Mouse (Mus musculus) forebrain, embryonic 11.5 days (tissue): ENCODE results near the gene Pdgfc. TPM values are rescaled to one million over a fixed set of nuclear protein-coding genes. Genes with fewer than 3 reads are reported as not detected.
A peak's percentile ranks its signal among the peaks of the same experiment; 100 is the strongest.
"Not testable (repeated sequence)": the region's sequence is repeated elsewhere in the genome, so short reads cannot be mapped to it uniquely, and the experiment has no call there.

ENCODE experiments used
- ATAC-seq: fragments of 200-750 bp; cut with Nextera tagmentation; replicated peaks from 2 replicates; pipeline ENCODE4 v1.8.0; 2017; ENCODE audit warnings: moderate TSS enrichment; ENCODE audit not compliant: low FRiP score
- DNase-seq: peaks from one replicate; pipeline ENCODE4 v3.0.0-alpha.2; 2017; ENCODE audit warnings: low spot score
- H3K27ac ChIP-seq: fragments of 300-500 bp; sonication (generic); 2 replicates; pipeline ENCODE4 v1.5.1; 2014; ENCODE audit warnings: low read depth, low read length
- H3K27me3 ChIP-seq: fragments of 300-500 bp; sonication (generic); 2 replicates; pipeline ENCODE4 v1.6.1; 2014; ENCODE audit warnings: mild to moderate bottlenecking, low read length, mixed read lengths; ENCODE audit not compliant: control insufficient read depth, insufficient read depth
- H3K36me3 ChIP-seq: fragments of 300-500 bp; sonication (generic); 2 replicates; pipeline ENCODE4 v1.6.1; 2014; ENCODE audit warnings: mild to moderate bottlenecking, low read length, moderate library complexity, mixed read lengths; ENCODE audit not compliant: control insufficient read depth, insufficient read depth
- H3K4me1 ChIP-seq: fragments of 300-500 bp; sonication (generic); replicated peaks from 2 replicates; pipeline ENCODE4 v1.6.1; 2014; ENCODE audit warnings: low read length, mixed read lengths; ENCODE audit not compliant: control insufficient read depth, insufficient read depth
- H3K4me2 ChIP-seq: fragments of 300-500 bp; sonication (generic); 2 replicates; pipeline ENCODE4 v1.6.1; 2014; ENCODE audit warnings: low read depth, mild to moderate bottlenecking, low read length, moderate library complexity, mixed read lengths; ENCODE audit not compliant: severe bottlenecking
- H3K4me3 ChIP-seq: fragments of 300-500 bp; sonication (generic); 2 replicates; pipeline ENCODE4 v1.5.1; 2014; ENCODE audit warnings: low read depth, low read length
- H3K9ac ChIP-seq: fragments of 300-500 bp; sonication (generic); 2 replicates; pipeline ENCODE4 v1.6.1; 2014; ENCODE audit warnings: low read length
- H3K9me3 ChIP-seq: fragments of 300-500 bp; sonication (generic); 2 replicates; pipeline ENCODE4 v1.6.1; 2016; ENCODE audit warnings: low read length, mixed read lengths; ENCODE audit not compliant: control insufficient read depth
- whole genome bisulfite sequencing: fragments of 180-500 bp; shearing (Covaris S2); extraction: QIAGEN DNeasy Blood & Tissue Kit; methylation state at CpG from one replicate; pipeline ENCODE4 v1.1.7; 2014; 5-methylcytosine and 5-hydroxymethylcytosine counted together
- polyA plus RNA-seq: library from polyadenylated mRNA; unstranded; fragments of >200 nt; fragmentation: Nextera tagmentation; extraction: Ambion mirVana; gene quantifications from 2 replicates; pipeline ENCODE4 v1.2.1, GENCODE M21; 2014

Gene Pdgfc
- polyA plus RNA-seq, 1 experiment from 2014 or later: 12.6 TPM

GRCm38 (mm10) chr3:81120664-81121063, 84.4 kb downstream of the Pdgfc start:
- no peak overlapping the region for H3K27ac ChIP-seq
- no peak overlapping the region for H3K4me3 ChIP-seq
- H3K9me3 ChIP-seq: no peaks in the 10 kb centered on the region
- H3K36me3 ChIP-seq: no peaks in the 10 kb centered on the region
- WGBS: 82% methylated on average over 1 of the region's 1 CpGs
- no peak for ATAC-seq
- H3K27me3 ChIP-seq: no peaks in the 10 kb centered on the region
- DNase-seq: no peak
- no peak overlapping the region for H3K4me2 ChIP-seq
- H3K9ac ChIP-seq: no peak overlapping the region
- H3K4me1 ChIP-seq: no peaks in the 10 kb centered on the region

- Histone ChIP-seq H3K9me3 (no peaks in the 10 kb centered on the region), H3K36me3 (no peaks in the 10 kb centered on the region), H3K4me2 (no peak overlapping the region), H3K27ac (no peak overlapping the region), H3K4me1 (0 out of 2 replicates have a peak, but pooled peaks cover under 1% of the 10 kb centered on the region), H3K4me3 (no peak overlapping the region), H3K9ac (no peak overlapping the region), H3K27me3 (no peaks in the 10 kb centered on the region)
- 74% methylated on average over 1 of the region's 1 CpGs for WGBS
- ATAC-seq (no peak), DNase-seq (no peak)
Measured at GRCm38 (mm10) chr3:81121731-81122130, 85.5 kb downstream of the Pdgfc start.

- Histone ChIP-seq H3K4me2 (no peak overlapping the region), H3K4me1 (0 out of 2 replicates have a peak, but pooled peaks cover 2% of the 10 kb centered on the region), H3K9ac (no peak overlapping the region), H3K27me3 (no peaks in the 10 kb centered on the region), H3K36me3 (no peaks in the 10 kb centered on the region), H3K27ac (no peak overlapping the region), H3K4me3 (no peak overlapping the region), H3K9me3 (no peaks in the 10 kb centered on the region)
- 91% methylated on average over 3 of the region's 3 CpGs for WGBS
- ATAC-seq (no peak), DNase-seq (no peak)
Measured at GRCm38 (mm10) chr3:81123461-81123860, 87.2 kb downstream of the Pdgfc start.

- Histone ChIP-seq H3K27me3 (no peaks in the 10 kb centered on the region), H3K9me3 (no peaks in the 10 kb centered on the region), H3K9ac (no peak overlapping the region), H3K36me3 (no peaks in the 10 kb centered on the region), H3K4me2 (no peak overlapping the region), H3K27ac (no peak overlapping the region), H3K4me1 (0 out of 2 replicates have a peak, but pooled peaks cover 2% of the 10 kb centered on the region), H3K4me3 (no peak overlapping the region)
- 54% methylated on average over 2 of the region's 2 CpGs for WGBS
- ATAC-seq (no peak), DNase-seq (no peak)
Measured at GRCm38 (mm10) chr3:81127013-81127412, 90.8 kb downstream of the Pdgfc start.

GRCm38 (mm10) chr3:81136985-81137384, 100.8 kb downstream of the Pdgfc start:
- no peak for ATAC-seq
- no peak overlapping the region for H3K4me2 ChIP-seq
- whole genome bisulfite sequencing: 91% methylated on average over 3 of the region's 3 CpGs

GRCm38 (mm10) chr3:81138030-81138429, 101.8 kb downstream of the Pdgfc start:
- not testable (repeated sequence) for H3K4me3 ChIP-seq, H3K9ac ChIP-seq, H3K9me3 ChIP-seq, H3K27me3 ChIP-seq, H3K4me2 ChIP-seq, H3K36me3 ChIP-seq, H3K4me1 ChIP-seq, ATAC-seq, DNase-seq, H3K27ac ChIP-seq
- 79% methylated on average over 1 of the region's 1 CpGs for WGBS

More at GRCm38 (mm10) chr3:81136985-81137384, 100.8 kb downstream of the Pdgfc start:
- DNase-seq: no peak
- no peaks in the 10 kb centered on the region for H3K4me1 ChIP-seq
- no peaks in the 10 kb centered on the region for H3K27me3 ChIP-seq
- no peaks in the 10 kb centered on the region for H3K9me3 ChIP-seq
- no peak overlapping the region for H3K9ac ChIP-seq
- no peaks in the 10 kb centered on the region for H3K36me3 ChIP-seq
- no peak overlapping the region for H3K4me3 ChIP-seq
- H3K27ac ChIP-seq: no peak overlapping the region

- Histone ChIP-seq H3K27ac (no peak overlapping the region), H3K36me3 (no peaks in the 10 kb centered on the region), H3K27me3 (no peaks in the 10 kb centered on the region), H3K9ac (no peak overlapping the region), H3K4me1 (no peaks in the 10 kb centered on the region), H3K4me2 (no peak overlapping the region), H3K9me3 (no peaks in the 10 kb centered on the region), H3K4me3 (no peak overlapping the region)
- ATAC-seq: no peak
- no peak for DNase-seq
Measured at GRCm38 (mm10) chr3:81143730-81144129, 107.5 kb downstream of the Pdgfc start.

- Histone ChIP-seq H3K4me3 (no peak overlapping the region), H3K27me3 (no peaks in the 10 kb centered on the region), H3K9me3 (no peaks in the 10 kb centered on the region), H3K4me1 (no peaks in the 10 kb centered on the region), H3K27ac (no peak overlapping the region), H3K9ac (no peak overlapping the region), H3K4me2 (no peak overlapping the region), H3K36me3 (no peaks in the 10 kb centered on the region)
- 55% methylated on average over 3 of the region's 3 CpGs for WGBS
- DNase-seq: no peak
- ATAC-seq: no peak
Measured at GRCm38 (mm10) chr3:81149109-81149521, 112.9 kb downstream of the Pdgfc start.

- ATAC-seq: peak; percentile 53; the same call in 1 of the 2 replicates
Measured at GRCm38 (mm10) chr3:81150228-81150627, 114.0 kb downstream of the Pdgfc start.

More at GRCm38 (mm10) chr3:81150228-81150627, 114.0 kb downstream of the Pdgfc start:
- no peak for DNase-seq
- Histone ChIP-seq H3K36me3 (no peaks in the 10 kb centered on the region), H3K9me3 (no peaks in the 10 kb centered on the region), H3K27me3 (no peaks in the 10 kb centered on the region), H3K4me3 (no peak overlapping the region), H3K4me2 (no peak overlapping the region), H3K27ac (no peak overlapping the region), H3K9ac (no peak overlapping the region), H3K4me1 (no peaks in the 10 kb centered on the region)
